Mouse (Mus musculus) midbrain, embryonic 12.5 days (tissue): Measurements from ENCODE around the gene B3galnt2. TPM values are rescaled to one million over a fixed set of nuclear protein-coding genes. Genes with fewer than 3 reads are reported as not detected.

Experiments
- ATAC-seq: fragments of 200-750 bp; cut with Nextera tagmentation; 2 replicates; pipeline ENCODE4 v1.8.0; 2017; ENCODE audit warnings: low read depth, moderate TSS enrichment, moderate library complexity; ENCODE audit not compliant: low FRiP score
- H3K27ac ChIP-seq: fragments of 300-500 bp; sonication (generic); replicated peaks from 2 replicates; pipeline ENCODE4 v1.5.1; 2016; ENCODE audit warnings: mild to moderate bottlenecking
- H3K27me3 ChIP-seq: fragments of 300-500 bp; sonication (generic); 2 replicates; pipeline ENCODE4 v1.6.1; 2016; ENCODE audit warnings: mild to moderate bottlenecking
- H3K36me3 ChIP-seq: fragments of 300-500 bp; sonication (generic); 2 replicates; pipeline ENCODE4 v1.6.1; 2016
- H3K4me1 ChIP-seq: fragments of 300-500 bp; sonication (generic); 2 replicates; pipeline ENCODE4 v1.6.1; 2016
- H3K4me2 ChIP-seq: fragments of 300-500 bp; sonication (generic); replicated peaks from 2 replicates; pipeline ENCODE4 v1.6.1; 2016; ENCODE audit warnings: mild to moderate bottlenecking, moderate library complexity
- H3K4me3 ChIP-seq: fragments of 300-500 bp; sonication (generic); 2 replicates; pipeline ENCODE4 v1.5.1; 2016; ENCODE audit warnings: mild to moderate bottlenecking
- H3K9ac ChIP-seq: fragments of 300-500 bp; sonication (generic); replicated peaks from 2 replicates; pipeline ENCODE4 v1.6.1; 2016; ENCODE audit warnings: mild to moderate bottlenecking, moderate library complexity
- H3K9me3 ChIP-seq: fragments of 300-500 bp; sonication (generic); 2 replicates; pipeline ENCODE4 v1.6.1; 2016; ENCODE audit warnings: mild to moderate bottlenecking
- WGBS: fragments of 180-500 bp; shearing (Covaris S2); methylation state at CpG from one replicate; pipeline ENCODE4 v1.1.7; 2016; 5-methylcytosine and 5-hydroxymethylcytosine counted together
- polyA plus RNA-seq: library from polyadenylated mRNA; unstranded; fragments of >200 nt; fragmentation: Nextera tagmentation; extraction: Ambion mirVana; gene quantifications from 2 replicates; pipeline ENCODE4 v1.2.1, GENCODE M21; 2016

The B3galnt2 gene
- 38.6 and 39.3 TPM in 2 replicates for polyA plus RNA-seq

GRCm38 (mm10) chr13:13953874-13954832 lies at the start of gene B3galnt2:
Gene B3galnt2 (plus strand): TSS chr13:13954469.
- H3K4me3 ChIP-seq, result peak within 1 kb of the TSS; percentile 89
- WGBS, result under 1% methylated on average over 76 of the region's 78 CpGs
- peak within 1 kb of the TSS; percentile 83 for H3K9ac ChIP-seq
- peak; percentile 99 for ATAC-seq
- H3K27me3 ChIP-seq, result no peaks in the 10 kb centered on the region
- H3K9me3 ChIP-seq, result no peaks in the 10 kb centered on the region
- peaks cover 4% of the 10 kb centered on the region; the same call in 1 of the 2 replicates for H3K36me3 ChIP-seq
- peak within 1 kb of the TSS; percentile 78 for H3K4me2 ChIP-seq
- peaks cover 8% of the 10 kb centered on the region for H3K4me1 ChIP-seq
- H3K27ac ChIP-seq, result peak within 1 kb of the TSS; percentile 73

- Histone ChIP-seq H3K9ac (no peak overlapping the region), H3K4me3 (no peak overlapping the region), H3K27ac (no peak overlapping the region), H3K4me1 (no peaks in the 10 kb centered on the region), H3K9me3 (no peaks in the 10 kb centered on the region), H3K4me2 (no peak overlapping the region), H3K36me3 (no peaks in the 10 kb centered on the region), H3K27me3 (no peaks in the 10 kb centered on the region)
- ATAC-seq, result no peak
- 73% methylated on average over 2 of the region's 2 CpGs for WGBS
Observed at GRCm38 (mm10) chr13:13911341-13911740, 42.9 kb upstream of the B3galnt2 start.

- H3K4me2 ChIP-seq, result no peak overlapping the region
Observed at GRCm38 (mm10) chr13:13919396-13919795, 34.9 kb upstream of the B3galnt2 start.

GRCm38 (mm10) chr13:13922526-13922925 lies 31.7 kb upstream of the B3galnt2 start:
- no peak overlapping the region for H3K4me2 ChIP-seq
- H3K36me3 ChIP-seq, result no peaks in the 10 kb centered on the region
- H3K4me1 ChIP-seq, result no peaks in the 10 kb centered on the region
- H3K27me3 ChIP-seq, result no peaks in the 10 kb centered on the region
- no peaks in the 10 kb centered on the region for H3K9me3 ChIP-seq
- ATAC-seq, result no peak
- no peak overlapping the region for H3K9ac ChIP-seq
- no peak overlapping the region for H3K27ac ChIP-seq
- no peak overlapping the region for H3K4me3 ChIP-seq

More at GRCm38 (mm10) chr13:13919396-13919795, 34.9 kb upstream of the B3galnt2 start:
- Histone ChIP-seq H3K27ac (no peak overlapping the region), H3K4me3 (no peak overlapping the region), H3K9me3 (no peaks in the 10 kb centered on the region), H3K9ac (no peak overlapping the region), H3K27me3 (no peaks in the 10 kb centered on the region), H3K4me1 (no peaks in the 10 kb centered on the region), H3K36me3 (no peaks in the 10 kb centered on the region)
- WGBS, result 91% methylated on average over 3 of the region's 3 CpGs
- no peak for ATAC-seq

- Histone ChIP-seq H3K9ac (no peak overlapping the region), H3K27ac (no peak overlapping the region), H3K36me3 (no peaks in the 10 kb centered on the region), H3K27me3 (no peaks in the 10 kb centered on the region), H3K4me2 (no peak overlapping the region), H3K9me3 (no peaks in the 10 kb centered on the region), H3K4me1 (0 out of 2 replicates have a peak, but pooled peaks cover 3% of the 10 kb centered on the region), H3K4me3 (no peak overlapping the region)
- ATAC-seq, result no peak
- 91% methylated on average over 2 of the region's 2 CpGs for WGBS
Observed at GRCm38 (mm10) chr13:13929982-13930381, 24.3 kb upstream of the B3galnt2 start.

- Histone ChIP-seq H3K27ac (peak overlapping the region; percentile 73), H3K9ac (peak overlapping the region; percentile 83), H3K36me3 (peaks cover 10% of the 10 kb centered on the region; the same call in 1 of the 2 replicates), H3K9me3 (no peaks in the 10 kb centered on the region), H3K4me2 (peak overlapping the region; percentile 78), H3K27me3 (no peaks in the 10 kb centered on the region), H3K4me1 (peaks cover 8% of the 10 kb centered on the region), H3K4me3 (peak overlapping the region; percentile 89)
- ATAC-seq, result no peak
- under 1% methylated on average over 29 of the region's 29 CpGs for WGBS
Observed at GRCm38 (mm10) chr13:13954931-13955330, 662 bp downstream of the B3galnt2 start.

GRCm38 (mm10) chr13:13956686-13957085 lies 2.4 kb downstream of the B3galnt2 start:
- Histone ChIP-seq H3K27me3 (no peaks in the 10 kb centered on the region), H3K9me3 (no peaks in the 10 kb centered on the region), H3K4me1 (peaks cover 8% of the 10 kb centered on the region), H3K4me2 (no peak overlapping the region), H3K27ac (no peak overlapping the region), H3K36me3 (peaks cover 10% of the 10 kb centered on the region; the same call in 1 of the 2 replicates), H3K9ac (no peak overlapping the region), H3K4me3 (no peak overlapping the region)
- WGBS, result 88% methylated on average over 4 of the region's 4 CpGs
- ATAC-seq, result no peak

- Histone ChIP-seq H3K4me1 (peaks cover 6% of the 10 kb centered on the region; the same call in 1 of the 2 replicates), H3K4me2 (no peak overlapping the region), H3K9me3 (no peaks in the 10 kb centered on the region), H3K27ac (no peak overlapping the region), H3K4me3 (no peak overlapping the region), H3K36me3 (peaks cover 10% of the 10 kb centered on the region; the same call in 1 of the 2 replicates), H3K9ac (no peak overlapping the region), H3K27me3 (no peaks in the 10 kb centered on the region)
- no peak for ATAC-seq
- 96% methylated on average over 4 of the region's 4 CpGs for WGBS
Observed at GRCm38 (mm10) chr13:13960211-13960610, 5.9 kb downstream of the B3galnt2 start.

- Histone ChIP-seq H3K9ac (no peak overlapping the region), H3K4me1 (0 out of 2 replicates have a peak, but pooled peaks cover 4% of the 10 kb centered on the region), H3K36me3 (peaks cover 10% of the 10 kb centered on the region; the same call in 1 of the 2 replicates), H3K4me2 (no peak overlapping the region), H3K27ac (no peak overlapping the region), H3K27me3 (no peaks in the 10 kb centered on the region), H3K4me3 (no peak overlapping the region), H3K9me3 (no peaks in the 10 kb centered on the region)
- 94% methylated on average over 4 of the region's 4 CpGs for WGBS
- ATAC-seq, result no peak
Observed at GRCm38 (mm10) chr13:13961046-13961445, 6.8 kb downstream of the B3galnt2 start.

GRCm38 (mm10) chr13:13965388-13965964 lies 11.2 kb downstream of the B3galnt2 start:
- no peak for ATAC-seq

GRCm38 (mm10) chr13:13966172-13966571 lies 11.9 kb downstream of the B3galnt2 start:
- no peak overlapping the region for H3K4me2 ChIP-seq
- no peaks in the 10 kb centered on the region for H3K27me3 ChIP-seq
- H3K9ac ChIP-seq, result no peak overlapping the region
- no peak for ATAC-seq
- 91% methylated on average over 4 of the region's 4 CpGs for WGBS
- H3K9me3 ChIP-seq, result no peaks in the 10 kb centered on the region
- 0 out of 2 replicates have a peak, but pooled peaks cover 4% of the 10 kb centered on the region for H3K4me1 ChIP-seq
- H3K4me3 ChIP-seq, result no peak overlapping the region
- H3K27ac ChIP-seq, result no peak overlapping the region
- H3K36me3 ChIP-seq, result peaks cover 6% of the 10 kb centered on the region; the same call in 1 of the 2 replicates

More at GRCm38 (mm10) chr13:13965388-13965964, 11.2 kb downstream of the B3galnt2 start:
- Histone ChIP-seq H3K27me3 (no peaks in the 10 kb centered on the region), H3K4me1 (0 out of 2 replicates have a peak, but pooled peaks cover 4% of the 10 kb centered on the region), H3K4me2 (no peak overlapping the region), H3K4me3 (no peak overlapping the region), H3K36me3 (peaks cover 6% of the 10 kb centered on the region; the same call in 1 of the 2 replicates), H3K9ac (no peak overlapping the region), H3K9me3 (no peaks in the 10 kb centered on the region), H3K27ac (no peak overlapping the region)
- WGBS, result 69% methylated on average over 19 of the region's 19 CpGs
